Mouse (Mus musculus): ENCODE measurements around the gene Arid3a. TPM values are rescaled to one million over a fixed set of nuclear protein-coding genes. Genes with fewer than 3 reads are reported as not detected.

Arid3a gene
- polyA plus RNA-seq, 1 experiment from 2014 or later = 14.0 TPM

GRCm38 (mm10) chr10:79991548-79991947 lies 64.7 kb downstream of the Arid3a start:
- 85% methylated on average over 6 of the region's 6 CpGs for WGBS
- Histone ChIP-seq H3K4me1 (ENCODE audit: control insufficient read depth, insufficient read depth, low read length) (peaks cover 23% of the 10 kb centered on the region), H3K9ac (replicated peaks; ENCODE audit: low read depth, low read length) (no peak overlapping the region), H3K27me3 (ENCODE audit: control insufficient read depth, insufficient read depth, low read length) (no peaks in the 10 kb centered on the region), H3K4me2 (replicated peaks; ENCODE audit: low read depth, low read length) (0 out of 2 replicates have a peak overlapping the region, but pooled peaks have one; percentile 29), H3K9me3 (ENCODE audit: control insufficient read depth, low read depth, low read length) (peaks cover 7% of the 10 kb centered on the region; the same call in 1 of the 2 replicates), H3K27ac (ENCODE audit: low read length) (no peak overlapping the region), H3K4me3 (ENCODE audit: low read depth, low read length) (peak overlapping the region; percentile 76; the same call in 1 of the 2 replicates), H3K36me3 (ENCODE audit: control insufficient read depth, insufficient read depth, low read length) (peaks cover 32% of the 10 kb centered on the region)
- no peak for ATAC-seq (ENCODE audit: insufficient number of reproducible peaks, insufficient read depth, low FRiP score, low read depth)

GRCm38 (mm10) chr10:79994397-79995115 lies 67.7 kb downstream of the Arid3a start:
- 84% methylated on average over 16 of the region's 16 CpGs for WGBS
- no peak for ATAC-seq (ENCODE audit: insufficient number of reproducible peaks, insufficient read depth, low FRiP score, low read depth)
- H3K27me3 ChIP-seq (ENCODE audit: control insufficient read depth, insufficient read depth, low read length) = no peaks in the 10 kb centered on the region
- H3K27ac ChIP-seq (ENCODE audit: low read length) = no peak overlapping the region
- H3K9me3 ChIP-seq (ENCODE audit: control insufficient read depth, low read depth, low read length) = peaks cover 7% of the 10 kb centered on the region; the same call in 1 of the 2 replicates
- no peak overlapping the region for H3K9ac ChIP-seq (replicated peaks; ENCODE audit: low read depth, low read length)
- peaks cover 32% of the 10 kb centered on the region for H3K36me3 ChIP-seq (ENCODE audit: control insufficient read depth, insufficient read depth, low read length)
- no peak overlapping the region for H3K4me2 ChIP-seq (replicated peaks; ENCODE audit: low read depth, low read length)
- H3K4me3 ChIP-seq (ENCODE audit: low read depth, low read length) = no peak overlapping the region
- peaks cover 18% of the 10 kb centered on the region for H3K4me1 ChIP-seq (ENCODE audit: control insufficient read depth, insufficient read depth, low read length)

GRCm38 (mm10) chr10:79995636-79996035 lies 68.8 kb downstream of the Arid3a start:
- H3K4me2 ChIP-seq (replicated peaks; ENCODE audit: low read depth, low read length) = peak overlapping the region; percentile 74; the same call in 1 of the 2 replicates
- ATAC-seq (ENCODE audit: insufficient number of reproducible peaks, insufficient read depth, low FRiP score, low read depth) = no peak
- no peak overlapping the region for H3K9ac ChIP-seq (replicated peaks; ENCODE audit: low read depth, low read length)
- 77% methylated on average over 1 of the region's 1 CpGs for WGBS
- H3K4me1 ChIP-seq (ENCODE audit: control insufficient read depth, insufficient read depth, low read length) = peaks cover 12% of the 10 kb centered on the region
- H3K4me3 ChIP-seq (ENCODE audit: low read depth, low read length) = no peak overlapping the region
- H3K27ac ChIP-seq (ENCODE audit: low read length) = no peak overlapping the region
- H3K9me3 ChIP-seq (ENCODE audit: control insufficient read depth, low read depth, low read length) = peaks cover 7% of the 10 kb centered on the region; the same call in 1 of the 2 replicates
- no peaks in the 10 kb centered on the region for H3K27me3 ChIP-seq (ENCODE audit: control insufficient read depth, insufficient read depth, low read length)
- H3K36me3 ChIP-seq (ENCODE audit: control insufficient read depth, insufficient read depth, low read length) = peaks cover 32% of the 10 kb centered on the region

GRCm38 (mm10) chr10:79996272-79997033 lies 69.6 kb downstream of the Arid3a start, which contains the start of gene Abca7:
Abca7 (plus strand) TSS chr10:79996494.
- Histone ChIP-seq H3K27ac (ENCODE audit: low read length) (peak within 1 kb of the TSS; percentile 0; the same call in 1 of the 2 replicates), H3K9ac (replicated peaks; ENCODE audit: low read depth, low read length) (peak within 1 kb of the TSS; percentile 41; the same call in 1 of the 2 replicates), H3K4me1 (ENCODE audit: control insufficient read depth, insufficient read depth, low read length) (peaks cover 8% of the 10 kb centered on the region), H3K36me3 (ENCODE audit: control insufficient read depth, insufficient read depth, low read length) (peaks cover 32% of the 10 kb centered on the region), H3K27me3 (ENCODE audit: control insufficient read depth, insufficient read depth, low read length) (no peaks in the 10 kb centered on the region), H3K4me3 (ENCODE audit: low read depth, low read length) (peak within 1 kb of the TSS; percentile 45), H3K9me3 (ENCODE audit: control insufficient read depth, low read depth, low read length) (peaks cover 3% of the 10 kb centered on the region; the same call in 1 of the 2 replicates), H3K4me2 (replicated peaks; ENCODE audit: low read depth, low read length) (peak within 1 kb of the TSS; percentile 74)
- ATAC-seq (ENCODE audit: insufficient number of reproducible peaks, insufficient read depth, low FRiP score, low read depth) = peak; percentile 90
- WGBS = under 1% methylated on average over 34 of the region's 34 CpGs

GRCm38 (mm10) chr10:79997034-79997760 lies 70.4 kb downstream of the Arid3a start:
- no peak overlapping the region; the same call in 1 of the 2 replicates for H3K27ac ChIP-seq (ENCODE audit: low read length)
- WGBS = 1% methylated on average over 35 of the region's 35 CpGs

GRCm38 (mm10) chr10:79997819-79998218 lies 71.0 kb downstream of the Arid3a start:
- ATAC-seq (ENCODE audit: insufficient number of reproducible peaks, insufficient read depth, low FRiP score, low read depth) = no peak; the same call in 1 of the 2 replicates
- Histone ChIP-seq H3K9me3 (ENCODE audit: control insufficient read depth, low read depth, low read length) (no peaks in the 10 kb centered on the region), H3K27me3 (ENCODE audit: control insufficient read depth, insufficient read depth, low read length) (no peaks in the 10 kb centered on the region), H3K4me1 (ENCODE audit: control insufficient read depth, insufficient read depth, low read length) (peaks cover 8% of the 10 kb centered on the region), H3K9ac (replicated peaks; ENCODE audit: low read depth, low read length) (no peak overlapping the region), H3K4me3 (ENCODE audit: low read depth, low read length) (peak overlapping the region; percentile 45), H3K36me3 (ENCODE audit: control insufficient read depth, insufficient read depth, low read length) (peaks cover 21% of the 10 kb centered on the region), H3K27ac (ENCODE audit: low read length) (no peak overlapping the region), H3K4me2 (replicated peaks; ENCODE audit: low read depth, low read length) (peak overlapping the region; percentile 74)
- WGBS = 10% methylated on average over 15 of the region's 15 CpGs

More at GRCm38 (mm10) chr10:79997034-79997760, 70.4 kb downstream of the Arid3a start:
- Histone ChIP-seq H3K9me3 (ENCODE audit: control insufficient read depth, low read depth, low read length) (no peaks in the 10 kb centered on the region), H3K4me3 (ENCODE audit: low read depth, low read length) (peak overlapping the region; percentile 45), H3K9ac (replicated peaks; ENCODE audit: low read depth, low read length) (no peak overlapping the region), H3K4me2 (replicated peaks; ENCODE audit: low read depth, low read length) (peak overlapping the region; percentile 74), H3K27me3 (ENCODE audit: control insufficient read depth, insufficient read depth, low read length) (no peaks in the 10 kb centered on the region), H3K4me1 (ENCODE audit: control insufficient read depth, insufficient read depth, low read length) (peaks cover 8% of the 10 kb centered on the region), H3K36me3 (ENCODE audit: control insufficient read depth, insufficient read depth, low read length) (peaks cover 25% of the 10 kb centered on the region)
- peak; percentile 40; the same call in 1 of the 2 replicates for ATAC-seq (ENCODE audit: insufficient number of reproducible peaks, insufficient read depth, low FRiP score, low read depth)

GRCm38 (mm10) chr10:80001945-80002344 lies 75.1 kb downstream of the Arid3a start:
- Histone ChIP-seq H3K27me3 (ENCODE audit: control insufficient read depth, insufficient read depth, low read length) (no peaks in the 10 kb centered on the region), H3K4me3 (ENCODE audit: low read depth, low read length) (no peak overlapping the region), H3K9ac (replicated peaks; ENCODE audit: low read depth, low read length) (no peak overlapping the region), H3K9me3 (ENCODE audit: control insufficient read depth, low read depth, low read length) (no peaks in the 10 kb centered on the region), H3K4me1 (ENCODE audit: control insufficient read depth, insufficient read depth, low read length) (peaks cover 11% of the 10 kb centered on the region), H3K27ac (ENCODE audit: low read length) (no peak overlapping the region), H3K36me3 (ENCODE audit: control insufficient read depth, insufficient read depth, low read length) (no peaks in the 10 kb centered on the region), H3K4me2 (replicated peaks; ENCODE audit: low read depth, low read length) (no peak overlapping the region)
- no peak for ATAC-seq (ENCODE audit: insufficient number of reproducible peaks, insufficient read depth, low FRiP score, low read depth)
- WGBS = 61% methylated on average over 9 of the region's 9 CpGs

- no peak overlapping the region for H3K4me3 ChIP-seq (ENCODE audit: low read depth, low read length)
- H3K36me3 ChIP-seq (ENCODE audit: control insufficient read depth, insufficient read depth, low read length) = no peaks in the 10 kb centered on the region
- no peaks in the 10 kb centered on the region for H3K27me3 ChIP-seq (ENCODE audit: control insufficient read depth, insufficient read depth, low read length)
- ATAC-seq (ENCODE audit: insufficient number of reproducible peaks, insufficient read depth, low FRiP score, low read depth) = no peak
- no peak overlapping the region for H3K9ac ChIP-seq (replicated peaks; ENCODE audit: low read depth, low read length)
- no peak overlapping the region for H3K27ac ChIP-seq (ENCODE audit: low read length)
- no peaks in the 10 kb centered on the region for H3K9me3 ChIP-seq (ENCODE audit: control insufficient read depth, low read depth, low read length)
- peaks cover 6% of the 10 kb centered on the region for H3K4me1 ChIP-seq (ENCODE audit: control insufficient read depth, insufficient read depth, low read length)
- H3K4me2 ChIP-seq (replicated peaks; ENCODE audit: low read depth, low read length) = no peak overlapping the region
- WGBS = 39% methylated on average over 21 of the region's 21 CpGs
Observed at GRCm38 (mm10) chr10:80002829-80003228, 76.0 kb downstream of the Arid3a start.

All from stomach, embryonic 14.5 days (tissue).